ENCODE assay signal across 8 mouse cellular contexts in the genomic region with DNA sequence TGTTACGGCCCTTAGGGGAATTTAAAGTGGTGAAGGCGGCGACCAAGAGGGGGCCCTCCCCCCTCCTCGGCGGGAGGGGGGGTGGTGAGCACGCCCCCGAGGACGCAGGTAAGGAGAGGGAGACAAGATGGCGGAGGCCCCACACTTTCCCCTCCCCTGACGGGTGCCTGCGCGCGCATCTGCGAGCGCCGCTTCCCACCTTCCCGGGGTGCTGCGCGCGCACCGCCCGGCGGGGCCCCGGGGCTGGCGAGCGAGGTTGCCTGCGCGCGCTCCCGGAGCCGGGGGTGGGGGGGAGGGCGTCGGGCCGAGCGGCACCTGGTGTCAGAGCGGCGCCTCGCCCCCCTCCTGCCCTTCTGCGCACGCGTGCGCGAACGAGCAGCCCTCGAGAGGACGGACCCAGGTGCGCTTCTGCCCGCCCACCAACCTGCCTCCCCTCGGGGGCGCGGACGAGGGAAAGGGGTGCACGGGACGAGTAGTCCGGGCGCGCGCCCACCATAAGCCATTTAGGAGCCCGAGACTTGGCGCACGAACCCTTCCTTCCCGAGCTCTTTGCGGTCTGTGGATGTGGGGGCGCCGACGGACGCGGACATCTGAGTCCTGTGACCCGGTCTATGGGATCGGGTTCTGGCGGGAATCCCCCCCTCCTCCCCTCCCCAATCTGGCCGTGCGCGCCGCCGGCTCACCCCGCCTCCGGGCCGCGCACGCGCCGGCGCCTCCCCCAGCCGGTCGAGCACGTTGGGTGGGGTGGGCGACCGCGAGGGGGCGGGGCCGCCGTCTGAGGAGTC. TPM values are rescaled to one million over a fixed set of nuclear protein-coding genes. Genes with fewer than 3 reads are reported as not detected.
DNase-seq lines count a peak whose midpoint lies in the region; ATAC-seq lines count a peak whose summit lies in the region.

No protein-coding gene starts in this region.

- WGBS in embryonic facial prominence, embryonic 10.5 days = under 1% methylated on average over 92 of the region's 93 CpGs
- under 1% methylated on average over 55 of the region's 93 CpGs for WGBS in midbrain, embryonic 11.5 days

- H3K4me2 ChIP-seq in midbrain, embryonic 11.5 days = peak overlapping the region; percentile 53

- peak overlapping the region; percentile 99 for H3K27ac ChIP-seq in embryonic facial prominence, embryonic 10.5 days (replicated peaks)
- peak overlapping the region; percentile 97 for H3K27ac ChIP-seq in midbrain, embryonic 11.5 days (ENCODE audit: low read depth, low read length)

- intact Hi-C loops in left cerebral cortex, postnatal 4 days (cut with DNase I) = no loop called here

- no peaks in the 10 kb centered on the region for H3K9me3 ChIP-seq in embryonic facial prominence, embryonic 10.5 days
- no peaks in the 10 kb centered on the region for H3K9me3 ChIP-seq in midbrain, embryonic 11.5 days (ENCODE audit: control insufficient read depth, low read length)

- peak overlapping the region; percentile 87 for H3K9ac ChIP-seq in midbrain, embryonic 11.5 days (ENCODE audit: low read length)

- peaks cover 23% of the 10 kb centered on the region for H3K4me1 ChIP-seq in embryonic facial prominence, embryonic 10.5 days
- peaks cover 8% of the 10 kb centered on the region for H3K4me1 ChIP-seq in midbrain, embryonic 11.5 days (ENCODE audit: control insufficient read depth, insufficient read depth, low read length)

- peak; percentile 98 for DNase-seq in adrenal gland, postnatal 14 days
- DNase-seq in embryonic facial prominence, embryonic 10.5 days (ENCODE audit: low spot score) = peak; percentile 97
- peak; percentile 94 for DNase-seq in kidney, adult 11 months
- peak; percentile 96 for DNase-seq in left cerebral cortex, postnatal 4 days
- peak; percentile 99 for DNase-seq in midbrain, embryonic 11.5 days (ENCODE audit: low spot score, missing footprints)
- peak; percentile 93 for DNase-seq in right cerebral cortex, postnatal 4 days
- DNase-seq in yolk sac, embryonic 10.5 days (ENCODE audit: low spot score) = peak; percentile 94

- ATAC-seq in granulocyte monocyte progenitor cell, adult 5-6 weeks (replicated peaks; ENCODE audit: poor library complexity, severe bottlenecking) = peak; percentile 74
- ATAC-seq in midbrain, embryonic 11.5 days (ENCODE audit: low FRiP score) = peak; percentile 85

- H3K4me3 ChIP-seq in embryonic facial prominence, embryonic 10.5 days = peak overlapping the region; percentile 82
- peak overlapping the region; percentile 81 for H3K4me3 ChIP-seq in midbrain, embryonic 11.5 days (ENCODE audit: low read depth, low read length)

- H3K36me3 ChIP-seq in embryonic facial prominence, embryonic 10.5 days (replicated peaks) = peaks cover 40% of the 10 kb centered on the region
- H3K36me3 ChIP-seq in midbrain, embryonic 11.5 days (ENCODE audit: control insufficient read depth, insufficient read depth, low read length) = peaks cover 8% of the 10 kb centered on the region

- H3K27me3 ChIP-seq in embryonic facial prominence, embryonic 10.5 days (replicated peaks; ENCODE audit: low read depth, poor library complexity, severe bottlenecking) = no peaks in the 10 kb centered on the region
- no peaks in the 10 kb centered on the region for H3K27me3 ChIP-seq in midbrain, embryonic 11.5 days (ENCODE audit: control insufficient read depth, insufficient read depth, low read length)

RNA-seq across cellular contexts. Expression of a gene that starts 0.6 kb away (rescaled TPM):
- 88.8 and 95.3 TPM in 2 replicates for total RNA-seq in adrenal gland, postnatal 14 days (2021)
- polyA plus RNA-seq in embryonic facial prominence, embryonic 10.5 days (2016; fragmentation: Nextera tagmentation; extraction: Ambion mirVana) = 55.8 and 62.8 TPM in 2 replicates
- 139 and 145 TPM in 2 replicates for total RNA-seq in granulocyte monocyte progenitor cell, adult 5-6 weeks (2014; fragmentation: Nextera tagmentation)
- 20.9 and 22.9 TPM in 2 replicates for total RNA-seq in granulocyte monocyte progenitor cell, adult 5-6 weeks (2017)
- 100 to 1,000 TPM; 113 to 128 TPM for total RNA-seq in left cerebral cortex, postnatal 4 days (2021)
- 49.6 and 52.1 TPM in 2 replicates for polyA plus RNA-seq in midbrain, embryonic 11.5 days (2014; fragmentation: Nextera tagmentation; extraction: Ambion mirVana)

RNA-seq across cellular contexts. Expression of a gene that starts 7.0 kb away (rescaled TPM):
- total RNA-seq in adrenal gland, postnatal 14 days (2021) = 21.9 and 23.8 TPM in 2 replicates
- polyA plus RNA-seq in embryonic facial prominence, embryonic 10.5 days (2016; fragmentation: Nextera tagmentation; extraction: Ambion mirVana) = 16.6 and 17.8 TPM in 2 replicates
- 25.2 and 31.5 TPM in 2 replicates for total RNA-seq in granulocyte monocyte progenitor cell, adult 5-6 weeks (2014; fragmentation: Nextera tagmentation)
- 5.7 and 6.4 TPM in 2 replicates for total RNA-seq in granulocyte monocyte progenitor cell, adult 5-6 weeks (2017)
- 10 to 100 TPM; 14.5 to 14.6 TPM for total RNA-seq in left cerebral cortex, postnatal 4 days (2021)
- polyA plus RNA-seq in midbrain, embryonic 11.5 days (2014; fragmentation: Nextera tagmentation; extraction: Ambion mirVana) = 19.2 and 20.2 TPM in 2 replicates

RNA-seq across cellular contexts. Expression of a gene that starts 33.4 kb away (rescaled TPM):
- total RNA-seq in adrenal gland, postnatal 14 days (2021) = 61.8 and 76.5 TPM in 2 replicates
- 8.6 and 9.0 TPM in 2 replicates for polyA plus RNA-seq in embryonic facial prominence, embryonic 10.5 days (2016; fragmentation: Nextera tagmentation; extraction: Ambion mirVana)
- total RNA-seq in granulocyte monocyte progenitor cell, adult 5-6 weeks (2014; fragmentation: Nextera tagmentation) = 87.1 and 132 TPM in 2 replicates
- total RNA-seq in granulocyte monocyte progenitor cell, adult 5-6 weeks (2017) = 21.9 and 28.5 TPM in 2 replicates
- 10 to 100 TPM; 70.8 to 71.2 TPM for total RNA-seq in left cerebral cortex, postnatal 4 days (2021)
- polyA plus RNA-seq in midbrain, embryonic 11.5 days (2014; fragmentation: Nextera tagmentation; extraction: Ambion mirVana) = 9.8 and 10.7 TPM in 2 replicates

RNA-seq across cellular contexts. Expression of a gene that starts 48.8 kb away (rescaled TPM):
- not detected in 2 replicates for total RNA-seq in adrenal gland, postnatal 14 days (2021)
- 5.1 and 7.3 TPM in 2 replicates for polyA plus RNA-seq in embryonic facial prominence, embryonic 10.5 days (2016; fragmentation: Nextera tagmentation; extraction: Ambion mirVana)
- 8.1 TPM in 1 of 2 replicates, not detected in the other for total RNA-seq in granulocyte monocyte progenitor cell, adult 5-6 weeks (2014; fragmentation: Nextera tagmentation)
- total RNA-seq in granulocyte monocyte progenitor cell, adult 5-6 weeks (2017) = 0.99 and 2.9 TPM in 2 replicates
- total RNA-seq in left cerebral cortex, postnatal 4 days (2021) = 1 to 10 TPM; 6.9 to 9.3 TPM
- 4.0 and 8.4 TPM in 2 replicates for polyA plus RNA-seq in midbrain, embryonic 11.5 days (2014; fragmentation: Nextera tagmentation; extraction: Ambion mirVana)

RNA-seq across cellular contexts. Expression of a gene that starts 53.0 kb away (rescaled TPM):
- 42.0 and 51.8 TPM in 2 replicates for total RNA-seq in adrenal gland, postnatal 14 days (2021)
- polyA plus RNA-seq in embryonic facial prominence, embryonic 10.5 days (2016; fragmentation: Nextera tagmentation; extraction: Ambion mirVana) = 46.3 and 47.9 TPM in 2 replicates
- total RNA-seq in granulocyte monocyte progenitor cell, adult 5-6 weeks (2014; fragmentation: Nextera tagmentation) = 96.7 and 115 TPM in 2 replicates
- total RNA-seq in granulocyte monocyte progenitor cell, adult 5-6 weeks (2017) = 23.8 and 29.0 TPM in 2 replicates
- total RNA-seq in left cerebral cortex, postnatal 4 days (2021) = 10 to 100 TPM; 35.4 to 35.6 TPM
- polyA plus RNA-seq in midbrain, embryonic 11.5 days (2014; fragmentation: Nextera tagmentation; extraction: Ambion mirVana) = 70.3 and 72.4 TPM in 2 replicates

Comparison
In these comparisons a context has a peak if more than half of its experiments do, and no peak if none do; other contexts are left out.
1. Peak in every context shown above with its lines: DNase-seq, ATAC-seq, H3K4me3 ChIP-seq and H3K27ac ChIP-seq.